22 mouse cellular contexts compared by ENCODE assay signal in the genomic region with DNA sequence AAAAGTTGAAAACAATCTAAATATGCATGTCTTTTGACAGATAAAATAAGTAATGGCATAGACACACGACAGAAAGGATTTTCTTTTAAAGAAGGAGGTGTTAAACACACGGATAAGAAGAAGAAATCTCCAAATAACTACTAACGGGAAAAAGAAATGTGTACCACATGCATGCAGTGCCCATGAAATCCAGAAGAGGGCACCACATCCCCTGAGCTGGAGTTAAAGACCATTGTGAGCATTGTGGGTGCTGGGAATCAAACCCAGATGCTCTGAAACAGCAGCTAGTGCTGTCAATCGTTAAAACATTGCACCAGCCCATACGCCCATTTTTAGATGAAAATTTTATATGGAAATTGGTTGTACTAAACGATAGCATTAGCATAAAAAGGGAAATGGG. TPM values are rescaled to one million over a fixed set of nuclear protein-coding genes. Genes with fewer than 3 reads are reported as not detected.
DNase-seq lines count a peak whose midpoint lies in the region; TF ChIP-seq lines count a peak whose summit lies in the region.
"Had no signal": no experiment of that assay in that cellular context is flagged by ENCODE, and none has a peak within 500 bp of the region (broad histone marks: within the 10 kb centered on the region; RNA-seq: fewer than 3 reads in every experiment).

No protein-coding gene starts in this region.

- peaks cover 12% of the 10 kb centered on the region for H3K9me3 ChIP-seq in CH12.LX (replicated peaks; ENCODE audit: low read length)
- H3K9me3 ChIP-seq in embryonic facial prominence, embryonic 10.5 days = peaks cover 4% of the 10 kb centered on the region

- H3K4me1 ChIP-seq in liver, adult 2 months (ENCODE audit: control insufficient read depth, insufficient read depth, low read length) = no peaks in the 10 kb centered on the region
- H3K4me1 ChIP-seq in CH12.LX (ENCODE audit: control insufficient read depth in 1 of 2, insufficient read depth in 2 of 2) = no peaks in the 10 kb centered on the region
- peaks cover 22% of the 10 kb centered on the region for H3K4me1 ChIP-seq in embryonic facial prominence, embryonic 10.5 days

- peaks cover 39% of the 10 kb centered on the region for H3K27me3 ChIP-seq in liver, adult 2 months (ENCODE audit: control insufficient read depth, insufficient read depth, low read length)
- peaks cover 61% of the 10 kb centered on the region for H3K27me3 ChIP-seq in CH12.LX (replicated peaks)
- H3K27me3 ChIP-seq in embryonic facial prominence, embryonic 10.5 days (replicated peaks; ENCODE audit: low read depth, poor library complexity, severe bottlenecking) = peaks cover 100% of the 10 kb centered on the region

- TF ChIP-seq POLR2A in liver, adult 2 months (IDR thresholded peaks at IDR 0.05; ENCODE audit: extremely low read depth, insufficient read depth, low read length) = no peak
- no peak for TF ChIP-seq POLR2A in CH12.LX (IDR thresholded peaks at IDR 0.05; ENCODE audit: low read depth, low read length)
- no peak for TF ChIP-seq POLR2A in brain, embryonic 14.5 days (IDR thresholded peaks at IDR 0.05; ENCODE audit: borderline replicate concordance, extremely low read depth, insufficient read depth, insufficient read length, poor library complexity, severe bottlenecking)

- in situ Hi-C loops in CH12.LX (cut with MboI; ENCODE audit: low pct_ligation_motif_present, low pct_unique_long_range_greater_than_20kb, low sequenced_read_pairs) = no loop called here

- H3K79me2 ChIP-seq in liver, adult 2 months (ENCODE audit: control insufficient read depth, insufficient read depth, low read length) = no peaks in the 10 kb centered on the region
- no peaks in the 10 kb centered on the region for H3K79me2 ChIP-seq in CH12.LX (replicated peaks; ENCODE audit: control insufficient read depth, extremely low read depth, insufficient read depth, poor library complexity, severe bottlenecking)

- H3K36me3 ChIP-seq in liver, adult 2 months (ENCODE audit: control insufficient read depth, insufficient read depth, low read length) = no peaks in the 10 kb centered on the region
- no peaks in the 10 kb centered on the region for H3K36me3 ChIP-seq in CH12.LX (replicated peaks in 1 of 2; ENCODE audit: control insufficient read depth in 1 of 2, insufficient read depth in 1 of 2, low read length in 1 of 2)
- no peaks in the 10 kb centered on the region for H3K36me3 ChIP-seq in embryonic facial prominence, embryonic 10.5 days (replicated peaks)
- H3K36me3 ChIP-seq: embryonic facial prominence, embryonic 12.5 days had no signal

- WGBS in liver, adult 2 months = 70% methylated on average over 6 of the region's 6 CpGs
- WGBS in embryonic facial prominence, embryonic 10.5 days = 72% methylated on average over 6 of the region's 6 CpGs

- no peak overlapping the region for H3K4me3 ChIP-seq in gastrocnemius, adult 2 months
- no peak overlapping the region for H3K4me3 ChIP-seq in liver, adult 2 months (ENCODE audit: insufficient read depth, low read depth, low read length)
- H3K4me3 ChIP-seq in CH12.LX (replicated peaks in 1 of 3; ENCODE audit: low read depth in 2 of 3, low read length in 2 of 3, poor library complexity in 1 of 3) = no peak overlapping the region
- no peak overlapping the region for H3K4me3 ChIP-seq in embryonic facial prominence, embryonic 10.5 days
- H3K4me3 ChIP-seq: embryonic facial prominence, embryonic 12.5 days; megakaryocyte, embryonic 14.5 days had no signal

- no peak for DNase-seq in gastrocnemius, adult 2 months
- no peak for DNase-seq in gastrocnemius, postnatal 10 days
- DNase-seq in liver, adult 2 months (ENCODE audit: extremely low read depth, low read depth, low spot score) = no peak
- DNase-seq in liver (no peak), CH12.LX (ENCODE audit: extremely low read depth) (peak; percentile 6)
- no peak for DNase-seq in brain, embryonic 14.5 days (ENCODE audit: low read depth)
- DNase-seq in embryonic facial prominence, embryonic 10.5 days (ENCODE audit: low spot score) = no peak
- no peak for DNase-seq in spleen, postnatal 10 days (ENCODE audit: low spot score in 2 of 2)
- DNase-seq: adrenal gland, adult 2 months; B cell, adult 2 months; cerebellum, adult 9-10 months; kidney, postnatal 14 days; left cerebral cortex, postnatal 4 days; lung, adult 2 months; right cerebral cortex, postnatal 14 days; thymus, postnatal 14 days had no signal

- H3K27ac ChIP-seq in gastrocnemius, adult 2 months = no peak overlapping the region
- H3K27ac ChIP-seq in liver, adult 2 months (replicated peaks; ENCODE audit: insufficient read depth, low read depth, low read length) = no peak overlapping the region
- no peak overlapping the region for H3K27ac ChIP-seq in CH12.LX (ENCODE audit: insufficient read depth, low read depth)
- H3K27ac ChIP-seq in embryonic facial prominence, embryonic 10.5 days (replicated peaks) = no peak overlapping the region
- H3K27ac ChIP-seq: embryonic facial prominence, embryonic 12.5 days had no signal

- TF ChIP-seq EP300 in CH12.LX (IDR thresholded peaks at IDR 0.05; ENCODE audit: low read length) = no peak

- TF ChIP-seq CTCF in gastrocnemius, adult 2 months (IDR thresholded peaks at IDR 0.05) = peak; percentile 19; the same call in 1 of the 2 replicates
- peak; percentile 34; the same call in 1 of the 2 replicates for TF ChIP-seq CTCF in liver, adult 2 months (IDR thresholded peaks at IDR 0.05; ENCODE audit: low read depth, low read length)
- peak; percentile 22 to 52; a peak in 3 of 4 replicates for TF ChIP-seq CTCF in CH12.LX (conservative IDR thresholded peaks at IDR 0.05 in 1 of 2, IDR thresholded peaks at IDR 0.05 in 1 of 2; ENCODE audit: low read depth in 2 of 2, low read length in 2 of 2)
- peak; percentile 30; the same call in 1 of the 2 replicates for TF ChIP-seq CTCF in brain, embryonic 14.5 days (IDR thresholded peaks at IDR 0.05; ENCODE audit: borderline replicate concordance, extremely low read depth, insufficient read depth, insufficient read length)

- no peak overlapping the region for H3K4me2 ChIP-seq in CH12.LX (ENCODE audit: insufficient read depth, low read depth, poor library complexity, severe bottlenecking)
- H3K4me2 ChIP-seq: embryonic facial prominence, embryonic 12.5 days had no signal

- peak; percentile 30 for TF ChIP-seq RAD21 in CH12.LX (IDR thresholded peaks at IDR 0.05; ENCODE audit: low read depth, low read length)

- dilution Hi-C loops in CH12.LX (cut with MboI; ENCODE audit: extremely low pct_ligation_motif_present, extremely low pct_unique_long_range_greater_than_20kb, low sequenced_read_pairs) = no loop called here

- intact Hi-C loops in gastrocnemius, adult 2 months (cut with DNase I) = no loop called here

- H3K9ac ChIP-seq in liver, adult 2 months (ENCODE audit: low read depth, low read length) = no peak overlapping the region
- no peak overlapping the region for H3K9ac ChIP-seq in CH12.LX (ENCODE audit: insufficient read depth, low read depth)
- H3K9ac ChIP-seq: embryonic facial prominence, embryonic 12.5 days had no signal

TF ChIP-seq in CH12.LX, 34 proteins besides CTCF, POLR2A, EP300 and RAD21:
- TF ChIP-seq SMC3 (IDR thresholded peaks at IDR 0.05; ENCODE audit: low read depth, low read length) (peak; percentile 29; the same call in 1 of the 2 replicates), MXI1 (IDR thresholded peaks at IDR 0.05; ENCODE audit: low read depth, low read length) (no peak)

RNA-seq across cellular contexts. Expression of gene Olig2, which starts 7.3 kb away (rescaled TPM):
- total RNA-seq in gastrocnemius, adult 2 months (2021) = not detected
- not detected for total RNA-seq in gastrocnemius, postnatal 10 days (2021)
- not detected in 2 replicates for total RNA-seq in liver, adult 2 months (2014; rRNA removed)
- polyA plus RNA-seq in liver, adult 2 months (2012; rRNA removed) = not detected in 2 replicates
- total RNA-seq in CH12.LX (2012; rRNA removed) = not detected in 2 replicates
- not detected in 2 replicates for total RNA-seq in CH12.LX (2014; rRNA removed)
- not detected in 2 replicates for polyA plus RNA-seq in CH12.LX (2012; ENCODE audit: insufficient read length, low read depth)
- polyA plus RNA-seq in brain, embryonic 14.5 days (2012; rRNA removed) = 25.1 and 26.7 TPM in 2 replicates
- polyA plus RNA-seq in embryonic facial prominence, embryonic 10.5 days (2016; fragmentation: Nextera tagmentation; extraction: Ambion mirVana) = 2.3 and 3.4 TPM in 2 replicates
- total RNA-seq: adrenal gland, adult 2 months; granulocyte monocyte progenitor cell, adult 5-6 weeks; monocyte, adult 5-6 weeks had no signal
- polyA plus RNA-seq: adrenal gland, adult 2 months; heart, embryonic 16.5 days; lung, adult 2 months; Patski had no signal

RNA-seq across cellular contexts. Expression of gene Olig1, which starts 51.6 kb away (rescaled TPM):
- total RNA-seq in gastrocnemius, adult 2 months (2021) = not detected
- total RNA-seq in gastrocnemius, postnatal 10 days (2021) = under 1 TPM; 0.28 to 0.38 TPM
- 0.34 and 0.55 TPM in 2 replicates for total RNA-seq in liver, adult 2 months (2014; rRNA removed)
- polyA plus RNA-seq in liver, adult 2 months (2012; rRNA removed) = 2.1 and 2.4 TPM in 2 replicates
- not detected in 2 replicates for total RNA-seq in CH12.LX (2012; rRNA removed)
- total RNA-seq in CH12.LX (2014; rRNA removed) = not detected in 2 replicates
- not detected in 2 replicates for polyA plus RNA-seq in CH12.LX (2012; ENCODE audit: insufficient read length, low read depth)
- polyA plus RNA-seq in brain, embryonic 14.5 days (2012; rRNA removed) = 47.7 and 61.3 TPM in 2 replicates
- polyA plus RNA-seq in embryonic facial prominence, embryonic 10.5 days (2016; fragmentation: Nextera tagmentation; extraction: Ambion mirVana) = 1.9 and 3.3 TPM in 2 replicates
- total RNA-seq: granulocyte monocyte progenitor cell, adult 5-6 weeks; monocyte, adult 5-6 weeks had no signal
- polyA plus RNA-seq: Patski had no signal
